ENCODE assay signal across 13 mouse cellular contexts in genomic region chr6:142111667-142112305, GRCm38 (mm10).
DNase-seq lines count a peak whose midpoint lies in the region; ATAC-seq lines count a peak whose summit lies in the region.
"Had no signal": no experiment of that assay in that cellular context is flagged by ENCODE, and none has a peak within 500 bp of the region (broad histone marks: within the 10 kb centered on the region; RNA-seq: fewer than 3 reads in every experiment).

No protein-coding gene starts in this region.

- H3K9me3 ChIP-seq in forebrain, embryonic 16.5 days (ENCODE audit: control insufficient read depth, low read length) = no peaks in the 10 kb centered on the region
- no peaks in the 10 kb centered on the region for H3K9me3 ChIP-seq in midbrain, embryonic 14.5 days (ENCODE audit: control insufficient read depth, low read length)

- intact Hi-C loops in heart, postnatal 10 days (cut with DNase I) = no loop called here

- no peak overlapping the region for H3K9ac ChIP-seq in forebrain, embryonic 16.5 days (replicated peaks; ENCODE audit: low read depth, low read length)
- no peak overlapping the region for H3K9ac ChIP-seq in midbrain, embryonic 14.5 days (replicated peaks; ENCODE audit: low read length)
- H3K9ac ChIP-seq: heart, embryonic 13.5 days had no signal

- WGBS in forebrain, embryonic 16.5 days = 21% methylated on average over 3 of the region's 3 CpGs
- 18% methylated on average over 3 of the region's 3 CpGs for WGBS in midbrain, embryonic 14.5 days

- 0 out of 2 replicates have a peak, but pooled peaks cover 5% of the 10 kb centered on the region for H3K4me1 ChIP-seq in forebrain, embryonic 16.5 days (replicated peaks; ENCODE audit: control insufficient read depth, insufficient read depth, low read length)
- H3K4me1 ChIP-seq in midbrain, embryonic 14.5 days (ENCODE audit: control insufficient read depth, insufficient read depth, low read length) = peaks cover 10% of the 10 kb centered on the region
- H3K4me1 ChIP-seq: heart, embryonic 13.5 days had no signal

- no peak overlapping the region for H3K27ac ChIP-seq in forebrain, embryonic 16.5 days (ENCODE audit: low read length)
- H3K27ac ChIP-seq in midbrain, embryonic 14.5 days (replicated peaks; ENCODE audit: low read depth, low read length) = 0 out of 2 replicates have a peak overlapping the region, but pooled peaks have one; percentile 26
- H3K27ac ChIP-seq: heart, embryonic 13.5 days had no signal

- H3K4me2 ChIP-seq in forebrain, embryonic 16.5 days (ENCODE audit: low read length) = no peak overlapping the region
- no peak overlapping the region for H3K4me2 ChIP-seq in midbrain, embryonic 14.5 days (ENCODE audit: low read length)
- H3K4me2 ChIP-seq: heart, embryonic 13.5 days had no signal

- DNase-seq in R1 (ENCODE audit: low read depth, low spot score) = peak; percentile 38
- DNase-seq in embryo, embryonic 10 days (ENCODE audit: low spot score) = peak; percentile 64
- peak; percentile 79 for DNase-seq in midbrain, embryonic 14.5 days
- no peak for DNase-seq in adrenal gland, adult 8-10 months
- no peak for DNase-seq in adrenal gland, postnatal 4 days (ENCODE audit: low spot score in 2 of 2)
- DNase-seq in heart, postnatal 10 days = no peak
- DNase-seq: cerebellum, adult 2 months; kidney, postnatal 10 days; spleen, adult 18-20 months; thymus, adult 2 months had no signal

- H3K27me3 ChIP-seq in forebrain, embryonic 16.5 days (replicated peaks; ENCODE audit: control insufficient read depth, insufficient read depth, low read length) = no peaks in the 10 kb centered on the region
- no peaks in the 10 kb centered on the region for H3K27me3 ChIP-seq in midbrain, embryonic 14.5 days (ENCODE audit: control insufficient read depth, insufficient read depth, low read length)
- H3K27me3 ChIP-seq: heart, embryonic 13.5 days had no signal

- peak; percentile 96 for ATAC-seq in forebrain, embryonic 16.5 days
- ATAC-seq in midbrain, embryonic 14.5 days (ENCODE audit: low FRiP score, low TSS enrichment) = peak; percentile 84
- ATAC-seq: activated CD4-positive, CD25-positive, alpha-beta regulatory T cell, adult 4 months had no signal

- no peaks in the 10 kb centered on the region for H3K36me3 ChIP-seq in forebrain, embryonic 16.5 days (ENCODE audit: control insufficient read depth, insufficient read depth)
- no peaks in the 10 kb centered on the region for H3K36me3 ChIP-seq in midbrain, embryonic 14.5 days (ENCODE audit: control insufficient read depth, insufficient read depth, low read length)
- H3K36me3 ChIP-seq: heart, embryonic 13.5 days had no signal

- H3K4me3 ChIP-seq in forebrain, embryonic 16.5 days (replicated peaks; ENCODE audit: low read length) = no peak overlapping the region
- no peak overlapping the region for H3K4me3 ChIP-seq in midbrain, embryonic 14.5 days (replicated peaks; ENCODE audit: low read depth, low read length)
- H3K4me3 ChIP-seq: heart, embryonic 13.5 days had no signal

Comparison
In these comparisons a context has a peak if more than half of its experiments do, and no peak if none do; other contexts are left out.
1. DNase-seq: peak in R1 (single experiment), embryo, embryonic 10 days (single experiment) and midbrain, embryonic 14.5 days (single experiment); none in adrenal gland, adult 8-10 months (single experiment), adrenal gland, postnatal 4 days (0 of 2) and heart, postnatal 10 days (0 of 2).